Mouse (Mus musculus) heart, adult 2 months (tissue): Measurements from ENCODE around the gene Slc27a1. TPM values are rescaled to one million over a fixed set of nuclear protein-coding genes. Genes with fewer than 3 reads are reported as not detected.
A peak's percentile ranks its signal among the peaks of the same experiment; 100 is the strongest.

ENCODE experiments used
- DNase-seq, 2 experiments: peaks; one replicate each; pipeline ENCODE4 v3.0.0; 2021
- H3K27ac ChIP-seq: fragments of 200-600 bp; 2 replicates; pipeline ENCODE4 v1.8.1; 2022
- H3K27me3 ChIP-seq: fragments of 200-500 bp; 2 replicates; pipeline ENCODE4 v1.6.1; 2012; ENCODE audit warnings: mild to moderate bottlenecking, low read length, inconsistent platforms, mixed read lengths; ENCODE audit not compliant: control insufficient read depth, insufficient read depth
- H3K36me3 ChIP-seq: fragments of 200-500 bp; 2 replicates; pipeline ENCODE4 v1.6.1; 2012; ENCODE audit warnings: low read length, inconsistent platforms; ENCODE audit not compliant: control insufficient read depth, insufficient read depth
- H3K4me1 ChIP-seq: fragments of 200-500 bp; 2 replicates; pipeline ENCODE4 v1.6.1; 2011; ENCODE audit warnings: low read length; ENCODE audit not compliant: control insufficient read depth, insufficient read depth
- H3K4me3 ChIP-seq: fragments of 200-600 bp; 2 replicates; pipeline ENCODE4 v1.8.1; 2022
- H3K79me2 ChIP-seq: fragments of 200-500 bp; replicated peaks from 2 replicates; pipeline ENCODE4 v1.6.1; 2012; ENCODE audit warnings: mild to moderate bottlenecking, inconsistent platforms, low read length, moderate library complexity, mixed read lengths; ENCODE audit not compliant: control insufficient read depth, insufficient read depth
- H3K9ac ChIP-seq: fragments of 200-500 bp; 2 replicates; pipeline ENCODE4 v1.6.1; 2012; ENCODE audit warnings: low read depth, mild to moderate bottlenecking, control low read depth, inconsistent platforms, low read length, mixed read lengths
- CTCF ChIP-seq: fragments of 200-600 bp; IDR thresholded peaks from 2 replicates; pipeline ENCODE4 v1.8.1; 2022; ENCODE audit warnings: antibody characterized with exemption, mild to moderate bottlenecking, moderate library complexity
- EP300 ChIP-seq: fragments of 200-500 bp; IDR thresholded peaks from 2 replicates; pipeline ENCODE4 v1.6.1; 2011; ENCODE audit warnings: low read depth, low read length, control low read depth; ENCODE audit not compliant: insufficient read depth
- POLR2A ChIP-seq: fragments of 200-500 bp; IDR thresholded peaks from 2 replicates; pipeline ENCODE4 v1.6.1; 2011; ENCODE audit warnings: mild to moderate bottlenecking, low read depth, low read length, control low read depth; ENCODE audit not compliant: insufficient read depth
- WGBS: fragments of 180-500 bp; shearing (Covaris S2); methylation state at CpG from one replicate; pipeline ENCODE4 v1.1.7; 2018; 5-methylcytosine and 5-hydroxymethylcytosine counted together
- intact Hi-C: fragments of 180-260 bp; cut with DNase I; formaldehyde crosslinking; loops from one replicate; pipeline ENCODE4 v1.15.1; 2025
- polyA plus RNA-seq: library from polyadenylated mRNA; depleted of rRNA; stranded (reverse); fragments of >200 nt; gene quantifications from 2 replicates; pipeline ENCODE4 v1.2.3, GENCODE M21; 2012
- total RNA-seq, 2 experiments: library from RNA; stranded (reverse); gene quantifications; 2 replicates each; pipeline ENCODE4 v1.2.3; 2021

Gene Slc27a1
- total and polyA plus RNA-seq, 3 experiments = 159 to 227 (median 191) TPM

GRCm38 (mm10) chr8:71550754-71551153 is 17.9 kb upstream of the Slc27a1 start:
- TF ChIP-seq CTCF = no peak
- TF ChIP-seq POLR2A = no peak
- TF ChIP-seq EP300 = no peak
- Histone ChIP-seq H3K27ac (no peak overlapping the region), H3K27me3 (no peaks in the 10 kb centered on the region), H3K4me1 (no peaks in the 10 kb centered on the region), H3K36me3 (no peaks in the 10 kb centered on the region), H3K9ac (no peak overlapping the region), H3K79me2 (no peaks in the 10 kb centered on the region), H3K4me3 (no peak overlapping the region)
- DNase-seq = no peak
- intact Hi-C loops = no loop called here
- 72% methylated on average over 7 of the region's 7 CpGs for WGBS

- Histone ChIP-seq H3K36me3 (no peaks in the 10 kb centered on the region), H3K27ac (no peak overlapping the region), H3K4me3 (no peak overlapping the region), H3K27me3 (no peaks in the 10 kb centered on the region), H3K9ac (no peak overlapping the region), H3K79me2 (no peaks in the 10 kb centered on the region), H3K4me1 (no peaks in the 10 kb centered on the region)
- DNase-seq = no peak
- WGBS = 71% methylated on average over 6 of the region's 6 CpGs
- TF ChIP-seq CTCF = no peak
- no peak for TF ChIP-seq EP300
- intact Hi-C loops = no loop called here
Measured at GRCm38 (mm10) chr8:71552770-71553169, 15.9 kb upstream of the Slc27a1 start.

GRCm38 (mm10) chr8:71554001-71554400 is 14.7 kb upstream of the Slc27a1 start:
- Histone ChIP-seq H3K79me2 (no peaks in the 10 kb centered on the region), H3K27ac (no peak overlapping the region), H3K36me3 (no peaks in the 10 kb centered on the region), H3K4me3 (no peak overlapping the region), H3K27me3 (peaks cover 7% of the 10 kb centered on the region), H3K9ac (no peak overlapping the region), H3K4me1 (no peaks in the 10 kb centered on the region)
- TF ChIP-seq POLR2A (no peak), EP300 (no peak), CTCF (no peak)
- 65% methylated on average over 6 of the region's 6 CpGs for WGBS
- intact Hi-C loops = no loop called here
- no peak for DNase-seq

GRCm38 (mm10) chr8:71554644-71555043 is 14.0 kb upstream of the Slc27a1 start:
- H3K9ac ChIP-seq = no peak overlapping the region
- H3K79me2 ChIP-seq = no peaks in the 10 kb centered on the region
- H3K27ac ChIP-seq = no peak overlapping the region
- H3K4me3 ChIP-seq = no peak overlapping the region
- H3K36me3 ChIP-seq = no peaks in the 10 kb centered on the region
- no peaks in the 10 kb centered on the region for H3K4me1 ChIP-seq
- intact Hi-C loops = no loop called here
- no peak for DNase-seq
- peaks cover 7% of the 10 kb centered on the region for H3K27me3 ChIP-seq
- TF ChIP-seq CTCF = no peak
- no peak for TF ChIP-seq EP300
- no peak for TF ChIP-seq POLR2A
- 47% methylated on average over 2 of the region's 2 CpGs for WGBS

- Histone ChIP-seq H3K79me2 (no peaks in the 10 kb centered on the region), H3K4me3 (0 out of 2 replicates have a peak within 1 kb of the TSS, but pooled peaks have one; percentile 29), H3K9ac (peak within 1 kb of the TSS; percentile 22), H3K36me3 (no peaks in the 10 kb centered on the region), H3K27ac (no peak within 1 kb of the TSS), H3K27me3 (peaks cover 7% of the 10 kb centered on the region), H3K4me1 (no peaks in the 10 kb centered on the region; the same call in 1 of the 2 replicates)
- WGBS = 8% methylated on average over 70 of the region's 70 CpGs
- intact Hi-C loops = no loop called here
- no peak for DNase-seq
- TF ChIP-seq CTCF (no peak), POLR2A (no peak), EP300 (no peak)
Measured at GRCm38 (mm10) chr8:71558071-71558957, 10.4 kb upstream of the Slc27a1 start, which contains the start of gene Tmem221. Gene Tmem221 (minus strand): TSS chr8:71558871.

- WGBS = 10% methylated on average over 24 of the region's 24 CpGs
- no peak overlapping the region for H3K4me3 ChIP-seq
- no peak overlapping the region for H3K27ac ChIP-seq
- H3K9ac ChIP-seq = no peak overlapping the region
- peaks cover 7% of the 10 kb centered on the region for H3K27me3 ChIP-seq
- intact Hi-C loops = no loop called here
- DNase-seq = peak; percentile 65 to 71
- no peak for TF ChIP-seq CTCF
- no peak for TF ChIP-seq EP300
- TF ChIP-seq POLR2A = no peak
- no peaks in the 10 kb centered on the region for H3K79me2 ChIP-seq
- no peaks in the 10 kb centered on the region for H3K36me3 ChIP-seq
- H3K4me1 ChIP-seq = no peaks in the 10 kb centered on the region; the same call in 1 of the 2 replicates
Measured at GRCm38 (mm10) chr8:71558958-71559690, 9.6 kb upstream of the Slc27a1 start.
